Mouse (Mus musculus) 416B (cell line): ENCODE measurements at regions not wholly inside any gene's neighbourhood (a gene's known extent, or its start where the extent isn't known, plus 50 kb on each side); places are given as distances from the start of the nearest gene placed in this dataset.

ENCODE experiments used
- DNase-seq: peaks from one replicate; pipeline ENCODE4 v3.0.0; 2011; ENCODE audit warnings: low read depth

GRCm38 (mm10) chr2:45859901-45860331 is 742.7 kb upstream of the Zeb2 start:
- DNase-seq, result no peak

DNA sequence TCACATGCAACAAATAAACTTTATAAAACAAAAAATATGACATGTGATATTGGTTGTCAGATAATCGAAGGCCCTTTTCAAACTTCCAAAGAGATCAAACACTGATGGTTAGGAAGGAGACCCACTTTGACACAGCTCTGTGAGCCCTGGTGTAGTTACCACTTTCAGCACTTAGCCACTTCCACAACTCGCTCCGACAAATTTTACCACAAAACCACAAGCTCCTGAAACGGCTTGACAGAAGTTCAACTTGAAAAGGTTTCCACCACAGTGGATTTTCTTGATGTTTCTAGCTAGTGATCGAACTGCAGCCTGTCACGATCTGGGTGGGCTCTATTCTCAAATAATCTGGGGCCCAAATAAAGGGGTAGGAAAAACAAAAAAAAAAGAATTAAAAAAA is 742.2 kb upstream of the Zeb2 start:
- DNase-seq, result peak; percentile 88

DNA sequence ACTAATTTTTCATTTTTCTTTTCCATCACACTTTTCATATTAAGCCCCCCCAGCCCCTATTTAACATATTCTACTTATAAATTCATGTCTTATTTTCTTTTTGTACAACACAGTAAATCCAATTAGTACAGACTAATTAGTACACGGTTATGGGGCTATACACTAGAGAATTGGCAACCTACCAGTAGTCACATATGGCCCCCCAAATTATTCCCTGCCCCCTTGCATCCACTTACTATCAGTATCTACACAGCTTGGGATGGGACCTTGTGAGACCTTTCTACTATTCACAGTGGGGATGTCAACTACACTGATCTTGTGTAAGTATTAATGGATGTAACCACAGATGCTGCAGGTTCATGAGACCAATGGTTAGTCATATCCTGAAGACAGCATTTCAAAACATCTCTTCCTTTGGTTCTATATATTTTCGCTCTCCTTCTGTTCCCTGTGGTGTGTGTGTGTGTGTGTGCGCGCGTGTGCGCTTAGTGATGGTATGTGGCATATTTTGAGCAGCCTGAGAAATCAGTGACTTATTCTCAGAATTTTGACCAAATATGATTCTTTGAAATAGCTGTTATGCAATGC is 732.9 kb upstream of the Zeb2 start:
- peak; percentile 91 for DNase-seq

- peak; percentile 83 for DNase-seq
Measured at GRCm38 (mm10) chr2:45840389-45840788, 723.2 kb upstream of the Zeb2 start.

DNA sequence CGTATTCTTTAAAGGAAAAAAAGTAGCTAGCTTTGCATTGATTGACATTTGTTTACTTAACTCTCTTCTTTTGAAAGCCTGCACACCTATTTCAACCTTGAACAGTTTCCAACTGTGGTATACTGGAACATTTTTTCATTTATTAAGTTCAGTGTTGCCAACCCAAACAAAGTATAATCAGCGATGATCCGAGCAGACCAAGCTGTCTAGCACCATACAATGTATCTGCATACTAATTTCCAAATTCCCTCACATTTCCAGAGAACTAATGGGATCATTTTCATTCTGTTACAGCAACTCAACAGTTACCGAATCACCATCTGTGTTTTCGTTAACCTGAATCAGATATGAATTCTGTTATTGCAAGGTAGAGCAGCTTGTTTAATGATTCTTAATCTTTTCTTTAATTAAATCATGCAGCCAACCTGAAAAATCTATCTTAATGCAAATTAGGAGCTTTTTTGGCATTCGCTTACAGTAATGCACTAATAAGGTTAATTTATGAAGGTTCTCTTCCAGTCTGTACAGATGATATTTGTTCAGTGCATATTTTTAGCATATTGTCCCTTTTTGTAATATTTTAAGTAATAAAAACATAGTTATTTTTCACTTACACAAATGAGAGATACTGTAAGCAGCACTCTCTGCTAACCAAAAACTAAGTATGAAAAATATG is 719.5 kb upstream of the Zeb2 start:
- DNase-seq, result no peak

GRCm38 (mm10) chr2:45817945-45818719 is 700.9 kb upstream of the Zeb2 start:
- no peak for DNase-seq

DNA sequence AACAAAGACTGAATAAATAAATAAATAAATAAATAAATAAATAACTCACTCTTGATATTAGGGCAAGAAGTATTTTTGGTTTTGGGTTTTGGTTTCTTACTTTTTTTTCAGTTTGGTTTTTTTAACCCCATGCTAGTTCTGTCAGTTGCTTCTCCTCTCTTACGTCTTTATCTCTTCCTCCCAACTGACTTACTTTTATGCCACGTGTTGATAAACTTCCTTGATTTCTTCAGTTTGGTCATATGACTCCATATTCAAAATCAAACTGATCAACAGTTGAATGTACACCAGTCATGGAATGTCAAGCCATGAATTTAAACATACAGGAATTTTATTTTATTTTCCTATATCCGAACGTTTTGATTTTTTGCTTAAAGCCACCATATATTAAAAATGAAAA is 697.5 kb upstream of the Zeb2 start:
- DNase-seq, result peak; percentile 42

GRCm38 (mm10) chr2:45805329-45805728 is 688.1 kb upstream of the Zeb2 start:
- DNase-seq, result no peak

DNA sequence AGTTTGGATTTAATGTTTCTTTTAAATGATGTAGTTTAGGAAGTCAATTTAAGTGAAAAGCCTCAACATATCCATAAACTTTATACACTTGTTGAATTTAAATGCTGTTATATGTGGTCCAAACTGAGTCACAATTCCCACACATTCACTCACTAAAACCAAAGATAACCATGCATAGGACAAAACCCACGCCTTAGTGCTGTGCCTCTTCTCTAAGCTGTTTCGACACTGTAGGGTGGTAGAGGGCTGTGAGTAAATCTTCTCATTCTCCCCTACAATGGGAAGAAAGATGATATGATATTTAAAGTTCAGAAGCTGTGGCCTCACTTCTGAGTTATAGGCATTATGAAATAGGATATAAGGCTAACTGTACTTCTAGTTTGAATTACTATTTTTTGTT is 682.9 kb upstream of the Zeb2 start:
- peak; percentile 53 for DNase-seq

DNA sequence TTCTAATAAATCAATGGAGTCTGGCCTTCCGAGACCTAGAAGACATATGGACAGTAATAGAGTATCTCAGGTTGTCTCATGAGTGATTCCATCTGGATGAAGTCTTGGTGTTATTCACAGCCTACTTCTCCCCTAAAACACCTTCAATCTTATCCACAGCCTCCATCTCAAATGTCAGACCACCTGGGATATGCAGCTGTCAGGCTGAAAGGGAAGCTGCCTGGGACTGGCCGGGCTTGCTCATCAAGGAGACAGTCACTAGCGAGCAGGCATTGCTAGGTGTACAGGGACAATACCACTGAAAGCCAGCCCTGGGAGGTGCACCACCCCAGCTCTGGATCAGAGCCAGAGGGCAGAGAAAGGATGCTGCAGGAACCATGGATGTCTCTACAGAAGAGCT is 676.4 kb upstream of the Zeb2 start:
- no peak for DNase-seq

DNA sequence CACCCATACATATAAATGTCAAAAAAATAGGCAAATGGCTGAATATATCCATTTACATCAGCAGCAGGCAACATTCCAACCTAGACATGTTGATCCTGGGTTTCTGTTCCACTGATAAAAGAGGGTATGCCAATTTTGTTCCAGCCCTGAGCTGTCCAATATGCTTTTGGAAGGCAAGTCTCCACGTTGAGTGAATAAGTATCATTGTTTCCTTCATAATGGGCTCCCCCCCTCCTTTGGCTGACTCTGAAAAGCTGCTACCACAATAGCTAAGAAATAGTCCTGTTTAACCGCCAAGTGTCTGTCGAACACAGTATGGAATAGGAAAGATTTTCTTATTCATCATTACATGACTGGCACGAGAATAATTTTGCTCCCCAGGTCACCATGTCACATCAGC is 672.5 kb upstream of the Zeb2 start:
- DNase-seq, result no peak

DNA sequence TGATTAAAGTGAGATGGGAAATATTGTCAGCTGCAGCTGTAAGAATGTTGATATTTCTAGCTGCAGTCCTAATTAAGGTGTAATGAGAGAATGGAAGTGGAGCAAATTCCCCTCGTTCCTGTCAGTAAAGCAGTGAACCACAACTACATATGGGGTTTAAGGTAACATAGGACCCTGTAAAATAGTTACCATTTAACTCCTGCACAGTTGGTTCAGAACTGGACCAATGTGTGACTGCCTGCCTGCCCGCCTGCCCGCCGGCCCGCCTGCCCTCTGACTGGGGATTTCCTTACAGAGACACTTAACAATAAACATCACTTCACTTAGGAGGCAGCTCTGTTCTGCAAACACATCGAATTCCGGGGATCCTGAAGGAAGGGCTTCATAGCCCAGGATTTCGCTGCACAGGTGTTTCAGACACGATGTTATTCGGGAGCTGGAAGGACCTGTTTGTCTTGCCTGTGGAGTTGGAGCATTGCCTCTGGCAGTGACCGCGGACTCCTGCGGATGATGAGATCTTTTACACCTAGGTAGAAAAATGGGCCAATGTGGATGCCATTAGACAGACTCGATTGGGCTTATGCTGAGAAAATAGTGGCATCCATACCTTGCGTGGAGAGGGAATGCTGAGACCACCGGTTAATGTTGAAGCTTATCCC is 670.7 kb upstream of the Zeb2 start:
- no peak for DNase-seq

DNA sequence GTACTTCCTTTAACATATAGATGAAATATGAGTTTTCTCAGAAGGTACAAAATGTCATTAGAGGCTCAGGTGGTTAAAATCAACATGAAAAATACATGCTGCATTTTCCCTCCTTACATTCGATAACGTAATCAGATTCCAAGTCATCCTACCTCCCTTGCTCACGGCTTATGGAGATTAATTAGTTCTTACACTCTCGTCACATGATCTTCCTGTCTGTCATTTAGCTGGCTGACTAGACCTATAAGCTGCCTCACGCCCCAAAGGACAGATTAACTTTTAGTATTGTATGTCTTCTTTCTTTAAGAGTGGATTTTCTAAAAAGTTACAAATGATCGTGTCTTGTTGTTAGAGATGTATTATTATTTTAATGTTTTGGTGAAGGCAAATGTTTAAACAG is 669.6 kb upstream of the Zeb2 start:
- DNase-seq, result no peak

GRCm38 (mm10) chr2:45785684-45786083 is 668.5 kb upstream of the Zeb2 start:
- no peak for DNase-seq

DNA sequence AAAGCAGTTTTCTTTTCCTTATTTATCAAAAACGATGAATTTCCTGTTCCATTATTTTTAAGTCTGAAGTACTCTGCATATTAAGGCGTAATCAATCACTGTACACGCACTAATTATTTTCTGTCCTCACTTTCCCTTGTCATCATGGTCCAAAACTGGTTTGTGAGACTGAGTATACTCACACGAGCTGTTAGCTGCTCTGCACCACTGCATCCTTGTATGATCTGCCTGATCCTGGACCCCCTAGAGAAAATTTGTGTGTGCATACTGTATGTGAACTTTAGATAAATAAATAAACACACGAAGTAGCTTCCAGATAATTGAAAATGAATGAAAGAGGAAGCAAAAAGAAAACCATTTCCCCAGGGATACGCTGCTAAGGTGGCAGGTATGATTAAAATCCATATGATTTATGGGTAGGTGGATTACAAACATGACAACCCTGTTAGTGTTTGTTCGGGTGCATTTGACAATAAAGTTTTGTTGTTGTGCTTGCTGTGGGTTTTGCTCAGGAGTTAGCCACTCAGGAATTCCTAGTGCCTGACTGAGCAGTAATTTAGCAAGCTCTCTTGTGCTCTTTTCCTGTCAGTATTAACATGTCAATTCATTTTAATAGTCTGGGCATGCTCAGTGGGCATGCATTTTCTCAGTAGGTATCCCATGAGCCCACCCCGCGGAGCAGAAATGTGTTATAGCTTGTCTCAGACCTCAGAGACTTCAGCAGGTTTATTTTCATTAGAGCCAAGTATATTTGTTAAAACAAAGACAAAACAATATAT is 666.6 kb upstream of the Zeb2 start:
- DNase-seq, result no peak

- peak; percentile 5 for DNase-seq
Measured at GRCm38 (mm10) chr2:45777466-45777865, 660.3 kb upstream of the Zeb2 start.

- no peak for DNase-seq
Measured at GRCm38 (mm10) chr2:45776485-45777135, 659.4 kb upstream of the Zeb2 start.

DNA sequence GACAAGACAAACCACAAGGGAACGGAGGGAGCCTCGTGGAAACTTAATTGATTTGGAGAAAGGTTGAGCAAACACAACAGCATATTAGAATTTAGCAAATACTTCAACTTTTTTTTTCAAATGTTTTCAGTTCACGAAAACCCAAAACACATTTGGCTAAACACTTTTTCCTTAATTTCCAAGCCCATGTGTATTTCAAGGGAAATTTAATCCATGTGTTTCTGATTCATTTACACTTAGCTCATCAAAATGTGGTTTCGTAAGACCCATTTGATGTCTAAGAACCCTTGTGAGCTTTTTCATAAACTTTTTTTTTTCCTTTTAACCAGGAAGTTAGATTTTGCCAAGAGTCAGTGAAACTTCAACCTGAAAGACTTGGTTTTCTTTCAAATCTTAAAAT is 658.5 kb upstream of the Zeb2 start:
- peak; percentile 20 for DNase-seq

GRCm38 (mm10) chr2:45774416-45774815 is 657.2 kb upstream of the Zeb2 start:
- no peak for DNase-seq

GRCm38 (mm10) chr2:45757176-45757575 is 640.0 kb upstream of the Zeb2 start:
- no peak for DNase-seq

DNA sequence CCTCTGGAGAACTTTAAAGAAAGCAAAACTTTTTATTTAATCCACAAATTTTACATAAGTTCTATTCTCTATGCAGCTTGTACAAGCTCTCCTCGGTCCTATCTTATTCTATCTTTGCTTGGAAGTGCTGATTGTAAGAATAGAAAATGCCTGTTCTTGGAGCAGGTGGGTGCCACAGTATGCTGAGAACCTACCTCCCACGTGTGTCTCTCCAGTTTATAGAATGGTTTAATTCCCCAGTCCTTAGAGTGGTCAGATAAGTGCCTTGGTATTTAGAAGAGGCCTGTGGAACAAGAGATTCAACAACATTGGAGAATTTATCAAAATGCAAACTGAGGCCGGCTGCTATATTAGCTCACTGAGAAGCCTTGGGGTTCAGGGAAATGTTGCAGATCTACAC is 639.2 kb upstream of the Zeb2 start:
- no peak for DNase-seq
